Mouse (Mus musculus): Measurements from ENCODE around the gene Aldh16a1. TPM values are rescaled to one million over a fixed set of nuclear protein-coding genes. Genes with fewer than 3 reads are reported as not detected.

Gene Aldh16a1
- polyA plus RNA-seq, 1 experiment from 2014 or later, result 51.2 TPM

- Histone ChIP-seq H3K9me3 (replicated peaks) (no peaks in the 10 kb centered on the region), H3K27ac (replicated peaks) (peak overlapping the region; percentile 59), H3K4me1 (peaks cover 30% of the 10 kb centered on the region), H3K27me3 (ENCODE audit: low read depth, poor library complexity, severe bottlenecking) (no peaks in the 10 kb centered on the region), H3K36me3 (peaks cover 38% of the 10 kb centered on the region), H3K4me3 (no peak overlapping the region)
- WGBS, result 30% methylated on average over 6 of the region's 6 CpGs
- DNase-seq (ENCODE audit: low spot score), result no peak
Observed at GRCm38 (mm10) chr7:45149545-45149944, 4.8 kb downstream of the Aldh16a1 start.

- WGBS, result 66% methylated on average over 4 of the region's 4 CpGs
- H3K4me3 ChIP-seq, result no peak overlapping the region
Observed at GRCm38 (mm10) chr7:45148534-45149098, 5.8 kb downstream of the Aldh16a1 start.

DNA sequence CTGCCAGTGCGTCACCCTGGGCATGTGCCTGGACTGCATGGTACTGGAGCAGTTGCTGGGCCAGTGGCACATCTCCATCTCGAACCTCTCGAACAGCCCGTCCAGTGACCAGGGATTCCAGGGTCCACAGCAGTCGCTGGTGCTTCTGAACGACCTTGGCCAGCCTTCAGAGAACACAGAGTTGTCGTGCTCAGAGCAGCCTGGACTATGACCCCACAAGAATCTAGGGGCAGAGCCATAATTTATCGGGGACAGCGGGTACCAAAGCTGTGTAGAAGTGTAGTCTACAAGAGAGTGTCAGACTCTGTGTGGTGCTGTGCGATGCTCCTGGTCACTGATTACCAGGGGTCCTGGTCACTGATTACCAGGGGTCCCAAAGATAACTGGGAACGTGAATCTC is 6.5 kb downstream of the Aldh16a1 start:
- H3K36me3 ChIP-seq, result peaks cover 54% of the 10 kb centered on the region
- H3K4me1 ChIP-seq, result peaks cover 23% of the 10 kb centered on the region
- no peak for DNase-seq (ENCODE audit: low spot score)
- H3K9me3 ChIP-seq (replicated peaks), result no peaks in the 10 kb centered on the region
- H3K27ac ChIP-seq (replicated peaks), result no peak overlapping the region
- WGBS, result 91% methylated on average over 11 of the region's 11 CpGs
- no peak overlapping the region for H3K4me3 ChIP-seq
- no peaks in the 10 kb centered on the region for H3K27me3 ChIP-seq (ENCODE audit: low read depth, poor library complexity, severe bottlenecking)

More at GRCm38 (mm10) chr7:45148534-45149098, 5.8 kb downstream of the Aldh16a1 start:
- H3K9me3 ChIP-seq (replicated peaks), result no peaks in the 10 kb centered on the region
- DNase-seq (ENCODE audit: low spot score), result no peak
- H3K4me1 ChIP-seq, result peaks cover 28% of the 10 kb centered on the region
- H3K27ac ChIP-seq (replicated peaks), result no peak overlapping the region
- H3K27me3 ChIP-seq (ENCODE audit: low read depth, poor library complexity, severe bottlenecking), result no peaks in the 10 kb centered on the region
- H3K36me3 ChIP-seq, result peaks cover 47% of the 10 kb centered on the region

DNA sequence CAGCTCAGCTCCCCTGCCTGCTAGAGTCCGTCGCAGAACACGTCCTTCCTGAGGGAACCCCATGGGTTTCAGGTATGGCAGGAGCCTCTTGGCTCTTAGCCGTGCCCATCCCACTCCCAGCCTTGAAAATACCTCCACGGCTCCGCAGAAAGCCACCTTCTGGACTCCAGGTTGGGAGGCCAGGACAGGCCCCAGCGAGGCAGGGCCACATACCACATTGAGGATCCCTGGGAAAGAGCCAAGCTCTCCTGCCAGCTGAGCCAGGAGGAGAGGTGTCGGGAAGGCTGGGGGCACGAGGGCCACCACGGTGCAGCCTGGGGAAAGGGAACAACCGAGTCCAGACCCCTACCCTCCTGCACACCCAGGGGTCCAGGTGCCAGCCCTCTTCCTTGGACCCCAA is 7.1 kb downstream of the Aldh16a1 start:
- WGBS, result 92% methylated on average over 11 of the region's 11 CpGs
- Histone ChIP-seq H3K27ac (replicated peaks) (no peak overlapping the region), H3K4me3 (no peak overlapping the region), H3K36me3 (peaks cover 61% of the 10 kb centered on the region), H3K4me1 (peaks cover 23% of the 10 kb centered on the region), H3K27me3 (ENCODE audit: low read depth, poor library complexity, severe bottlenecking) (no peaks in the 10 kb centered on the region), H3K9me3 (replicated peaks) (no peaks in the 10 kb centered on the region)
- DNase-seq (ENCODE audit: low spot score), result no peak

GRCm38 (mm10) chr7:45145460-45145859 is 8.9 kb downstream of the Aldh16a1 start:
- DNase-seq (ENCODE audit: low spot score), result no peak
- no peak overlapping the region for H3K4me3 ChIP-seq
- H3K27me3 ChIP-seq (ENCODE audit: low read depth, poor library complexity, severe bottlenecking), result no peaks in the 10 kb centered on the region
- H3K36me3 ChIP-seq, result peaks cover 70% of the 10 kb centered on the region
- peaks cover 15% of the 10 kb centered on the region for H3K4me1 ChIP-seq
- WGBS, result 96% methylated on average over 8 of the region's 8 CpGs
- H3K9me3 ChIP-seq (replicated peaks), result no peaks in the 10 kb centered on the region
- H3K27ac ChIP-seq (replicated peaks), result no peak overlapping the region

DNA sequence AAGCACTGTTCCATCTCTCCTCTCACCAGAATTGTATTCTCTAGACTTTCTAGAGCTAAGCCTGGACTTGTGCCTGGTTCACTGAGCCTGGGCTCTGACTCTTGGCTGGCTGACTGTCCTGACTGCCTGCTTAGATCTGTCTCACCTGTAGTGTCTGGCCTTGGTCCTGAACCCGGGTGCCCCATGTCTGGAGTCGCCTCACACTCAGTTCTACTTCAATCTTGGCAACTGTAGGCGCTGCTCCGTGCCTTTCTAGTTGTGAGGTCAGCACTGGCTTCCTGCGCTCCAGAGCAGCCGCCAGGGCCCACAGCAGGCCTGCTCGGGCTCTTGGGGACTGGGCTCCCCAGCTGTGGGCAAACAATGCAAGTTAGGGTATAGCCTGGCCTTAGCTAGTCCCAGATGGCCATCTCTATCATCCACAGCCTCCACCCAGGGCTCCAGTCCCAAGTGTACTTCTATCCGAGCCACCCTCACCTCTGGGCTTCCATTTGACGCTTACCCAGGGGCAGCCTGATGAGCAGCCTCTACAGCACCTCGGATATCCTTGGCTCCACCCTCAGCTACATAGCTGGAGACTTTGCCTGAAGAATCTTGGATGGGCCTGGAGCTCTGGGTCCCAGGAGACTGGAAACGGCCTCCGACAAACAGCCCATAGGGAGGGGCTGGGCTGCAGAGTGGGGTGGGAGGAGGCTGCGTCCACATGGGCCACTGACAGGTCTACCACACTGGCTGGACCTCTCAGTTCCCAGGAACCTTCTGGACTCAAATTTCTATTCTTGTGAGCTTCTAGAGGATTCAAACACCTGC is 9.8 kb downstream of the Aldh16a1 start:
- Histone ChIP-seq H3K27ac (replicated peaks) (no peak overlapping the region), H3K4me1 (peaks cover 7% of the 10 kb centered on the region), H3K27me3 (ENCODE audit: low read depth, poor library complexity, severe bottlenecking) (no peaks in the 10 kb centered on the region), H3K9me3 (replicated peaks) (no peaks in the 10 kb centered on the region), H3K4me3 (no peak overlapping the region), H3K36me3 (peaks cover 70% of the 10 kb centered on the region)
- DNase-seq (ENCODE audit: low spot score), result no peak
- WGBS, result 86% methylated on average over 13 of the region's 13 CpGs

GRCm38 (mm10) chr7:45141914-45142313 is 12.5 kb downstream of the Aldh16a1 start:
- no peak for DNase-seq (ENCODE audit: low spot score)
- 97% methylated on average over 5 of the region's 5 CpGs for WGBS
- peaks cover 55% of the 10 kb centered on the region for H3K36me3 ChIP-seq

DNA sequence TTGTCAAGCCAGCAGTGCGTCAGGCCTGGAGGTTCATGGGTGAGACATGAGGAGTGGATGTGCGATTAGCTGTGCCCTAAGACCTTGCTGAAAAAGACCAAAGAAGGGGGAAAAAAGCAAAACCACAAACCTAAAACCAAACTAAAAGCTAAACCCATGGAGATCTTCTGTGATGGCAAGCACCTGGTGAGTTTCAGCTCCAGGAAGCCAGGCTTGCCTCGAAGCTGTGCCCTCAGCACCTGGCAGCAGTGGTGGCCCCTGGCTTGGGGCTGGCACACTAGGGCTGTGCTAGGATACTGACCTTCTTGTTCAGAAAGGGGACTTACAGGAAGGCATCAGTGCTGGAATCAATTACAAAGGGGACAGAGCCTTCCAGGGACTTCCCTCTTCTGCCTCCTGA is 13.1 kb downstream of the Aldh16a1 start:
- WGBS, result 96% methylated on average over 3 of the region's 3 CpGs
- peaks cover 15% of the 10 kb centered on the region; the same call in 1 of the 2 replicates for H3K27me3 ChIP-seq (ENCODE audit: low read depth, poor library complexity, severe bottlenecking)
- H3K4me3 ChIP-seq, result no peak overlapping the region
- no peak overlapping the region for H3K27ac ChIP-seq (replicated peaks)
- peaks cover 50% of the 10 kb centered on the region for H3K36me3 ChIP-seq
- H3K9me3 ChIP-seq (replicated peaks), result no peaks in the 10 kb centered on the region
- H3K4me1 ChIP-seq, result no peaks in the 10 kb centered on the region
- no peak for DNase-seq (ENCODE audit: low spot score)

More at GRCm38 (mm10) chr7:45141914-45142313, 12.5 kb downstream of the Aldh16a1 start:
- Histone ChIP-seq H3K27me3 (ENCODE audit: low read depth, poor library complexity, severe bottlenecking) (peaks cover 11% of the 10 kb centered on the region; the same call in 1 of the 2 replicates), H3K27ac (replicated peaks) (no peak overlapping the region), H3K9me3 (replicated peaks) (no peaks in the 10 kb centered on the region), H3K4me1 (no peaks in the 10 kb centered on the region), H3K4me3 (no peak overlapping the region)

- peaks cover 38% of the 10 kb centered on the region for H3K36me3 ChIP-seq
- H3K4me3 ChIP-seq, result no peak overlapping the region
- DNase-seq (ENCODE audit: low spot score), result no peak
- peaks cover 9% of the 10 kb centered on the region for H3K4me1 ChIP-seq
- H3K27me3 ChIP-seq (ENCODE audit: low read depth, poor library complexity, severe bottlenecking), result peaks cover 27% of the 10 kb centered on the region
- no peak overlapping the region for H3K27ac ChIP-seq (replicated peaks)
- 80% methylated on average over 8 of the region's 8 CpGs for WGBS
- H3K9me3 ChIP-seq (replicated peaks), result no peaks in the 10 kb centered on the region
Observed at GRCm38 (mm10) chr7:45139904-45140723, 14.3 kb downstream of the Aldh16a1 start.

- H3K9me3 ChIP-seq (replicated peaks), result no peaks in the 10 kb centered on the region
- DNase-seq (ENCODE audit: low spot score), result no peak
- peaks cover 18% of the 10 kb centered on the region for H3K4me1 ChIP-seq
- H3K36me3 ChIP-seq, result peaks cover 20% of the 10 kb centered on the region
- 68% methylated on average over 1 of the region's 1 CpGs for WGBS
- no peak overlapping the region for H3K27ac ChIP-seq (replicated peaks)
- H3K27me3 ChIP-seq (ENCODE audit: low read depth, poor library complexity, severe bottlenecking), result peaks cover 35% of the 10 kb centered on the region
- no peak overlapping the region for H3K4me3 ChIP-seq
Observed at GRCm38 (mm10) chr7:45138403-45138802, 16.0 kb downstream of the Aldh16a1 start.

- Histone ChIP-seq H3K4me3 (0 out of 2 replicates have a peak overlapping the region, but pooled peaks have one; percentile 16), H3K27me3 (ENCODE audit: low read depth, poor library complexity, severe bottlenecking) (peaks cover 35% of the 10 kb centered on the region), H3K36me3 (peaks cover 10% of the 10 kb centered on the region), H3K9me3 (replicated peaks) (no peaks in the 10 kb centered on the region), H3K4me1 (peaks cover 18% of the 10 kb centered on the region), H3K27ac (replicated peaks) (0 out of 2 replicates have a peak overlapping the region, but pooled peaks have one; percentile 39)
- DNase-seq (ENCODE audit: low spot score), result no peak
- WGBS, result 83% methylated on average over 12 of the region's 12 CpGs
Observed at GRCm38 (mm10) chr7:45137171-45138006, 17.0 kb downstream of the Aldh16a1 start.
